Mouse (Mus musculus): Measurements from ENCODE around the gene Timeless.

DNA sequence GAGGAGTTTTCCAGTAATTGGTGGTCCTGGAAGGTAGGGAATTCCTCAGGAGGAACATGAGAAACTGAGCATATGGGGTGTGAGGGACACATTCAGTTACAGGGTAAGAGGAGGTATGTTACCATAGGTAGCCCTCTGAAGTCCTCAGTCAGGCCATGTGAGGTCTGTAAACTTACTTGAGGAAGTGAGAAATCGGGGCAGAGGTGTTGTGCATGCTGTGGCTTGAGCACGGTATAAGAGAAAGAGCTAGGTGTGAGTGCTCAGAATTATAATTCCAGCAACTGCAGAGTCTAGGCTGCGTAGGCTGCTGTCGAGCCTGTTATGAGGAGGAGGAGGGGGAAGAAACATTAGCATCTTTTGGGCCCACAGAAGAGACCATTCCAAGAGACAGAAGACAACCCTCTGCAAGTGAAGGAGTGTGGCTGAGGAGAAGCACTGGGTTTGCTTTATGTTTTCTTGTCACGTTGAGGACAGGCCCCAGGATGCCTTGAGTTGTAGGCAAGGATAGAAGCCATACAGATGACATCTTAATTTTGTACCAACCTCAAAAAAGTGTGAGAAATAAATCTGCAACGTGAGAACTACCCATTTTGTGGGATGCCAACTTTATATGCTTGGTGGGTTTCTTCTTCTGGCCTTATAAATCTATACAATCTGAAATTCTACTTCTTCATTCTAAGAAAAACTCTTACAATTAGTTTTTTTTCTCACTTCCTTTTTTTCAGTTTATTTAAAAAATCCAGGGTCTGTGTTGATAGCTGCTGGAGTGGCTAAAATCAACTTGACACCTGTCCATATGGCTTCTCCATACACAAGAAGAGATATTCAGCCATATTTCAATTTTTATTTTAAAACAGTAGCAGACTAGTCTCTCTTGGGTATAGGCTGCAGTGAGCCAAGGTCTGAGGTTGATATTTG lies 31.8 kb downstream of the Timeless start:
- no peak for TF ChIP-seq CTCF (IDR thresholded peaks at IDR 0.05; ENCODE audit: low read depth, low read length)
- TF ChIP-seq GATA1 (IDR thresholded peaks at IDR 0.05; ENCODE audit: borderline replicate concordance, low read length) = no peak
- TF ChIP-seq GATA2 (IDR thresholded peaks at IDR 0.05; ENCODE audit: borderline replicate concordance, low read depth, low read length) = no peak
